Mouse (Mus musculus) liver, adult (tissue): ENCODE results near the gene Srl.

Source experiments
- GATA4 ChIP-seq: IDR thresholded peaks from 2 replicates; pipeline ENCODE4 v1.6.1; 2014; ENCODE audit warnings: mild to moderate bottlenecking, low read length; ENCODE audit not compliant: insufficient replicate concordance

Srl gene

DNA sequence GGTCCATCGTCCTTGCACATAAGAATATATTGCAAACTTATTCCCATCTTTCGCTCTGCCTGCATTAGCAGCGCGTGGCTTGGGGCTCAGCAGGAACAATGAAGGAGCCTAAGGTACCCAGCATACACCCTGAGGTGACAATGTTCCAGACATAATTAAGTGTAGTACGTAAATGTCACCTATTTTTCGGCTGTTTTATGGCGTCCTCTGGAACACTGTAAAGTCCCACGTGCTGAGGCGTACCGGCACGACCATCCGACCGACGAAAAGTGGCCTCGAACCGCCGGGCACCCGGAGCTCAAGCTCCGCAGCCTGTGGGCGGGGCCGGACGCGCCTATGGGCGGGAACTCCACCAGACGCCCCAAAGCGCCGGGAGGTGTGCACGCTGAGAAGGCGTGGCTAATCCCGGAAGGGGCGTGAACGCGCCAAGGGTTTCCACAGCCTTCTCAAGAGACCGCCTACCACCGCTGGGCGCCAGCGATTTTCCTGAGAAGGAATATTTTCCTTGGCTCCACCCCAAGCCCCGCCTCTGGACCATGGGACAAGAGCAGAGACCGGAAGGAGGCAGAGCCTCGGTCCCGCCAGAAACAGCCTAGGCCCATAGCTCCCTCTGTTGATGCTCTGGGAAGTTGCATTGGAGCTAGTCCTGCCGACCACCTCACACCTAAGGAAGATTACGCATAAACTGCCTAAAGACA lies at the start of gene Srl:
Srl (minus strand) TSS at position 316 of the 698 bp plus-strand sequence.
- no peak for TF ChIP-seq GATA4

DNA sequence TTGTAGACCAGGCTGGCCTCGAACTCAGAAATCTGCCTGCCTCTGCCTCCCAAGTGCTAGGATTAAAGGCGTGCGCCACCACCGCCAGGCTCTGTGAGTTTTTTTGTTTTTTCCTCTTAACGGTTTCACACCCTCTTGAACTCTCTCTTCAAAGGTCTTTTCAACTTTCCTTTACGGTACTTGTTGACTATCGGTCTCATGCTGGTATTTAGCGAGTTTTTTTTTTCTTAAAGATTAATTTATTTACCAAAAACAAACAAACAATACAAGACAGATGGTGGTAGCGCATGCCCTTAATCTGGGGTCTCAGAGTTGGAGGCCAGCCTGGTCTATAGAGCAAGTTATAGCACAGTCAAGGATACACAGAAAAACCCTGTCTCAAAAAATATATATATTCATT lies 48.6 kb upstream of the Srl start:
- no peak for TF ChIP-seq GATA4

DNA sequence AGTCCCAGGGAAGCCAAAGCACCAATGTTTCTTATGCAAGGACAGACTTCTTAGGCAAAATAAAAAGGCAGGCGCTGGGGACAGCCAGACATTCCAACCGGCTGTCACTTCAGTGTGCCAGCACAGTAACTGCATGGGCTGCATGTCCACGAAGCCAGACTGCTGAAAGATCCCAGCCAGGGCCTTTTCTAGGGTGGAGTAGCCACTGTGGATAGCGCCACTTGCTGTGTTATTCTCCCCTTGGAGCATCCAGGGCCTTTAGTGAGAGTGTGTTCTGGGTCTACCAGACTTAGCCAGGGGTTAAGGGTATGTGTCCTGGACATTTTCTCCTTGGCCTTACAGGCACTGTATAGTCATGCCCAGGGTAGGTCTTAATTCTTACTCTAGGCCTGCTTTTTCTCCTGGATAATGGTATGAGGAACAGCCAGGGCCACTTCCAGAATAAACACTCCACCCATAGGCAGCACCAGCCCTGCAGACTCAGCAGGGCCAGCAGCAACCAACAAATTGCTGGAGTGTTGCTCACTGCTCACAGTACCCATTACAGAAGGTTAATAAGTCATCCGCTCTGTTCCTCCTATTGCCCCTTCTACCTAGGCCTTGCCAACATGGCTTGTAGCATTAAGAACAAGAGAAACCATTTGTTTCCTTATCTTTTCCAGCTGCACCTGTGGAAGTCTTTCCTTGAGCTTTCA lies 46.0 kb upstream of the Srl start:
- TF ChIP-seq GATA4 = no peak

DNA sequence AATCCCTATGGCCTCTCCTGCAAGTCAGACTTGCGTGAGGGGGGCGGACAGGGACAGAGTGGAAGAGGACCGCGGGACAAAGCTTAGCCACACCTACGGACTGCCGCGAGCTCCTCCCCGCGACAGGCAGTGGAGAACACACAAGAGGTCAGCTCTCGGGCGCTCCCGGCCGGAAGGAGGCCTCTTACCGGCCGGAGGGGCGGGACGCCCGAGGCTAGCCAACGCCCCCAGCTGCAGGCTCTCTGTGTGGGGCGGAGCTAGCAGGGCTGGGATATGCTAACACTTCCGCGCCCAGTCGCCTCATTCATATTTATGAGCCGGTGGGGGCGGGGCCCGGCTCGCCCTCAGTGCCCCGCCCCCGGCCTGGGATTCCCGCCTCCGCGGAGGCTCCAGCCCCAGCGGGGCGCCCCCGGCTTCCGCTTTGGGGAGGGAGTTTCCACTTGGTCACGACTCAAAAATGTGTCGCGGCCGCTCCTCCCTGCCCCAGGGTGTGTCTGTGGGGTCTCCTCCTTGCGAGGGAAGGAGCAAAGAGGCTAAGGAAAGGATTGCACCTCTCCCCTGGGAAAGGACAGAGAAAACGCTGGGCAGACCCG lies 45.0 kb upstream of the Srl start:
- peak; percentile 19; the same call in 1 of the 2 replicates for TF ChIP-seq GATA4

DNA sequence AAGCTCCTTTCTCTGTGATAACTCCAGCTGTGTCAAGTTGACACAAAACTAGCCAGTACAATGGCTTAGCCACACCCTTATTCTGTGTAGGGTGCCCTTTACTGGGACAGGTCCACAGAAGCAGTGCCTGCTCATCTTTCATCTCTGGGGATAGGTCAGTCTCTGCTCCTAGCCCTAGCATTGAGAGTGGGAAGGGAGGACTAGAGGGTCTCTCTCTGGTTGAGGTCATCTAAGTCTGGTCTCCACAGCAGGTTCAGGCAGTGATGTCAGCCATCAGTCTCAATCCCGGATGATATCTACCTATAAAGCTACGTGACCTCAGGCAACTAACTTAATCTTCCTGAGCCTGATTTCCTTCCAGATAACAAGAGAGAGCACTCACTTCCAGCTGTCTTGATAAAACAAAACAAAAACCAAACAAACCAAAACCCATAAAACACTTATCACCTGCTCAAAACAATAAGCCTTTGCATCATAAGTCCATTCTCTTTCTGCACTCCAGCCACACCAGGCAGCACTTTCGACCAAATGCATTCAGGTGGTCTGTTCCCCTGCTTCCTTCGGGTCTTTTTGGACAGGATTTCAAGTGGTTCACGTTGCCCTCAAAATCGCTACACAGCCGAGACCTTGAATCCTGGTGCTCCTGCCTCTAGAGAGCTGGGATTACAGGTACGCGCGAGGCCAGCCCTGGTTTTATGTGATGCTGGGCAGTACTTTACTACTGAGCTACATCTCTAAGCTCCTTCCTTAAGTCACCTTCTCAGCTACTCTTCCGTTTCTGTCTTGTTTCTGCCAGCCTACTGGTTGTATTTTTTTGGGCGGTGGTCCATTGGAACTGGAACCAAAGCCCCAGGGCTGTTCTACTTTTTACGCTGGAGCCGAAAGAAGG lies 44.3 kb upstream of the Srl start:
- no peak for TF ChIP-seq GATA4

GRCm38 (mm10) chr16:4584438-4584837 lies 42.8 kb upstream of the Srl start:
- no peak for TF ChIP-seq GATA4

GRCm38 (mm10) chr16:4583807-4584206 lies 42.2 kb upstream of the Srl start:
- no peak for TF ChIP-seq GATA4

GRCm38 (mm10) chr16:4578630-4579029 lies 37.0 kb upstream of the Srl start:
- no peak for TF ChIP-seq GATA4

- no peak for TF ChIP-seq GATA4
Measured at GRCm38 (mm10) chr16:4576873-4577272, 35.3 kb upstream of the Srl start.

GRCm38 (mm10) chr16:4576038-4576437 lies 34.4 kb upstream of the Srl start:
- TF ChIP-seq GATA4 = no peak

GRCm38 (mm10) chr16:4570737-4571136 lies 29.1 kb upstream of the Srl start:
- TF ChIP-seq GATA4 = no peak

- no peak for TF ChIP-seq GATA4
Measured at GRCm38 (mm10) chr16:4567912-4568311, 26.3 kb upstream of the Srl start.

GRCm38 (mm10) chr16:4560145-4560952 lies 18.7 kb upstream of the Srl start:
- TF ChIP-seq GATA4 = no peak

- no peak for TF ChIP-seq GATA4
Measured at GRCm38 (mm10) chr16:4559715-4560144, 18.1 kb upstream of the Srl start, which contains the start of gene Tfap4. Tfap4 (minus strand) TSS chr16:4559854.
